Mouse (Mus musculus): ENCODE results near the gene Trim45. TPM values are rescaled to one million over a fixed set of nuclear protein-coding genes. Genes with fewer than 3 reads are reported as not detected.

Trim45 gene
- polyA plus RNA-seq (2014; fragmentation: Nextera tagmentation; extraction: Ambion mirVana): 3.9 and 4.0 TPM in 2 replicates

DNA sequence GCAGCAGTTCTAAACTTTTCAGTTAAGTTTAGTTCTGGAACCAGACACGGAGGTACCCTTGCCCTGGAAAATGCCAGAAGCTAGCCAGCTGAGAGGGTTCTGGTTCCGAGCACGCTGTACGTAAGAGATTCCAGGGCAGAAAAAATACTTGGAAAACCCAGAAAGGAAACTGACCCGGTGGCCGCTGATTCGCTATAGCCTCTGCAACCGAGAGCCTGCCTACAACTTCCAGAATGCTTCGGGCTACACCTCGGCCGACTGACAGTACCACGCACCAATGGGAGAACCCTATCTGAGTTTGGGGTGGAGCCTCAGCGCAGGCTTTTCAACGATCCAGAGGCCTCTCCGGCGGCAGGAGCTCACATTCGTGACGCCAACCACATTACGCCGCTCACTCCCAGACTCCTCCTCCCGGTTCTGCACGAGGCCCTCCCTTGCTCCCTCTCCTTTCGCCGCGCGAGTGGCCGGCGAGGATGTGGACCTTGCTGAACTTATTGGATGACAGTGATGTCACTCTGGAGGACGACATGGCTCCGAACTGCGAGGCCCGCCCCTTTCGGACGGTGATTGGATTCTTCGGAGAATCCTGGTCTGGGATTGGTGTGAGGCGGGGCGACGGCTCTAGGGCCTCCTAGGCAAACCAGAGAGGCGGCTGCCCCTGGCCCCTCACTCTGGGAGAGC lies at the start of gene Trim45:
Gene Trim45 (plus strand): TSS at position 378 of the 681 bp plus-strand sequence.
- Histone ChIP-seq H3K27ac (ENCODE audit: low read depth, low read length) (peak within 1 kb of the TSS; percentile 57; the same call in 1 of the 2 replicates), H3K27me3 (ENCODE audit: control insufficient read depth, insufficient read depth, low read length) (no peaks in the 10 kb centered on the region), H3K9ac (ENCODE audit: low read length) (peak within 1 kb of the TSS; percentile 70), H3K9me3 (ENCODE audit: control insufficient read depth, low read length) (no peaks in the 10 kb centered on the region), H3K36me3 (ENCODE audit: control insufficient read depth, insufficient read depth, low read length) (peaks cover 2% of the 10 kb centered on the region; the same call in 1 of the 2 replicates), H3K4me3 (ENCODE audit: low read depth, low read length) (peak within 1 kb of the TSS; percentile 57), H3K4me1 (ENCODE audit: control insufficient read depth, insufficient read depth, low read length) (peaks cover 12% of the 10 kb centered on the region), H3K4me2 (peak within 1 kb of the TSS; percentile 62)
- ATAC-seq (ENCODE audit: low FRiP score) (peak; percentile 98), DNase-seq (ENCODE audit: low spot score, missing footprints) (peak; percentile 99)
- under 1% methylated on average over 39 of the region's 39 CpGs for WGBS

GRCm38 (mm10) chr3:100877057-100877456 lies 44.9 kb upstream of the Trim45 start:
- Histone ChIP-seq H3K4me2 (no peak overlapping the region), H3K4me1 (ENCODE audit: control insufficient read depth, insufficient read depth, low read length) (no peaks in the 10 kb centered on the region), H3K9ac (ENCODE audit: low read length) (no peak overlapping the region), H3K27me3 (ENCODE audit: control insufficient read depth, insufficient read depth, low read length) (no peaks in the 10 kb centered on the region), H3K4me3 (ENCODE audit: low read depth, low read length) (no peak overlapping the region), H3K27ac (ENCODE audit: low read depth, low read length) (no peak overlapping the region), H3K9me3 (ENCODE audit: control insufficient read depth, low read length) (no peaks in the 10 kb centered on the region), H3K36me3 (ENCODE audit: control insufficient read depth, insufficient read depth, low read length) (no peaks in the 10 kb centered on the region)
- ATAC-seq (ENCODE audit: low FRiP score): no peak
- DNase-seq (ENCODE audit: low spot score, missing footprints): no peak
- WGBS: 93% methylated on average over 4 of the region's 4 CpGs

- 77% methylated on average over 6 of the region's 6 CpGs for WGBS
- no peaks in the 10 kb centered on the region for H3K9me3 ChIP-seq (ENCODE audit: control insufficient read depth, low read length)
- H3K4me1 ChIP-seq (ENCODE audit: control insufficient read depth, insufficient read depth, low read length): no peaks in the 10 kb centered on the region
- H3K27ac ChIP-seq (ENCODE audit: low read depth, low read length): no peak overlapping the region
- no peak overlapping the region for H3K9ac ChIP-seq (ENCODE audit: low read length)
- H3K4me3 ChIP-seq (ENCODE audit: low read depth, low read length): no peak overlapping the region
- no peaks in the 10 kb centered on the region for H3K27me3 ChIP-seq (ENCODE audit: control insufficient read depth, insufficient read depth, low read length)
- H3K4me2 ChIP-seq: no peak overlapping the region
- ATAC-seq (ENCODE audit: low FRiP score) (no peak), DNase-seq (ENCODE audit: low spot score, missing footprints) (no peak)
- H3K36me3 ChIP-seq (ENCODE audit: control insufficient read depth, insufficient read depth, low read length): no peaks in the 10 kb centered on the region
Observed at GRCm38 (mm10) chr3:100881403-100881802, 40.6 kb upstream of the Trim45 start.

GRCm38 (mm10) chr3:100881843-100882634 lies 40.0 kb upstream of the Trim45 start:
- H3K4me2 ChIP-seq: no peak overlapping the region
- H3K9me3 ChIP-seq (ENCODE audit: control insufficient read depth, low read length): no peaks in the 10 kb centered on the region
- no peak overlapping the region for H3K9ac ChIP-seq (ENCODE audit: low read length)
- H3K27ac ChIP-seq (ENCODE audit: low read depth, low read length): no peak overlapping the region
- ATAC-seq (ENCODE audit: low FRiP score): no peak
- no peak overlapping the region for H3K4me3 ChIP-seq (ENCODE audit: low read depth, low read length)
- no peak for DNase-seq (ENCODE audit: low spot score, missing footprints)
- no peaks in the 10 kb centered on the region for H3K36me3 ChIP-seq (ENCODE audit: control insufficient read depth, insufficient read depth, low read length)
- 86% methylated on average over 9 of the region's 9 CpGs for WGBS
- no peaks in the 10 kb centered on the region for H3K4me1 ChIP-seq (ENCODE audit: control insufficient read depth, insufficient read depth, low read length)
- no peaks in the 10 kb centered on the region for H3K27me3 ChIP-seq (ENCODE audit: control insufficient read depth, insufficient read depth, low read length)

- Histone ChIP-seq H3K4me3 (ENCODE audit: low read depth, low read length) (no peak overlapping the region), H3K4me2 (no peak overlapping the region), H3K27ac (ENCODE audit: low read depth, low read length) (no peak overlapping the region), H3K9ac (ENCODE audit: low read length) (no peak overlapping the region), H3K4me1 (ENCODE audit: control insufficient read depth, insufficient read depth, low read length) (no peaks in the 10 kb centered on the region), H3K27me3 (ENCODE audit: control insufficient read depth, insufficient read depth, low read length) (no peaks in the 10 kb centered on the region), H3K36me3 (ENCODE audit: control insufficient read depth, insufficient read depth, low read length) (no peaks in the 10 kb centered on the region), H3K9me3 (ENCODE audit: control insufficient read depth, low read length) (no peaks in the 10 kb centered on the region)
- WGBS: 83% methylated on average over 1 of the region's 1 CpGs
- ATAC-seq (ENCODE audit: low FRiP score) (no peak), DNase-seq (ENCODE audit: low spot score, missing footprints) (no peak)
Observed at GRCm38 (mm10) chr3:100889234-100889633, 32.8 kb upstream of the Trim45 start.

DNA sequence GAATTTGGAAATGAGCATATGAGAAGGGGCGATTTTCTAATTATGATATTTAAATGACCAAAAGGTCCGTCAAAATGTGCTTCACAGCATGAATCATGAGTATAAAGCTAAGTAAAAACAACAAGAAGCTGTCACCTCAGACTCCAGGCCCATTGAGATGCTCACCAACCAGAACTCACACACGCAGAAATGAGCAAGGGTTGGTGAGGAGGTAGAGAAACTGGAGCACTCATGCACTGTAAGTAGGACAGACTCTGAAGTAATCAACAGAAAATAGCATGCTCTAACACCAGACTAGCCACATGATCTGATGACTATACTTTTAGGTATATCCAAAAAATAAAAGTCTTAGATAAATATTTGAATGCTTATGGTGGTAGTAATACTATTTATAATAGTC lies 31.6 kb upstream of the Trim45 start:
- no peaks in the 10 kb centered on the region for H3K27me3 ChIP-seq (ENCODE audit: control insufficient read depth, insufficient read depth, low read length)
- 92% methylated on average over 3 of the region's 3 CpGs for WGBS
- no peak overlapping the region for H3K27ac ChIP-seq (ENCODE audit: low read depth, low read length)
- H3K4me2 ChIP-seq: no peak overlapping the region
- no peak for ATAC-seq (ENCODE audit: low FRiP score)
- H3K9me3 ChIP-seq (ENCODE audit: control insufficient read depth, low read length): no peaks in the 10 kb centered on the region
- no peak overlapping the region for H3K9ac ChIP-seq (ENCODE audit: low read length)
- H3K36me3 ChIP-seq (ENCODE audit: control insufficient read depth, insufficient read depth, low read length): no peaks in the 10 kb centered on the region
- no peak overlapping the region for H3K4me3 ChIP-seq (ENCODE audit: low read depth, low read length)
- no peak for DNase-seq (ENCODE audit: low spot score, missing footprints)
- H3K4me1 ChIP-seq (ENCODE audit: control insufficient read depth, insufficient read depth, low read length): no peaks in the 10 kb centered on the region

- no peaks in the 10 kb centered on the region for H3K4me1 ChIP-seq (ENCODE audit: control insufficient read depth, insufficient read depth, low read length)
- no peak overlapping the region for H3K9ac ChIP-seq (ENCODE audit: low read length)
- no peak overlapping the region for H3K27ac ChIP-seq (ENCODE audit: low read depth, low read length)
- H3K36me3 ChIP-seq (ENCODE audit: control insufficient read depth, insufficient read depth, low read length): no peaks in the 10 kb centered on the region
- no peak overlapping the region for H3K4me3 ChIP-seq (ENCODE audit: low read depth, low read length)
- no peaks in the 10 kb centered on the region for H3K9me3 ChIP-seq (ENCODE audit: control insufficient read depth, low read length)
- WGBS: 65% methylated on average over 11 of the region's 11 CpGs
- no peak for ATAC-seq (ENCODE audit: low FRiP score)
- no peak overlapping the region for H3K4me2 ChIP-seq
- no peak for DNase-seq (ENCODE audit: low spot score, missing footprints)
- H3K27me3 ChIP-seq (ENCODE audit: control insufficient read depth, insufficient read depth, low read length): no peaks in the 10 kb centered on the region
Observed at GRCm38 (mm10) chr3:100892383-100893335, 29.3 kb upstream of the Trim45 start.

GRCm38 (mm10) chr3:100895500-100895899 lies 26.5 kb upstream of the Trim45 start:
- Histone ChIP-seq H3K9ac (ENCODE audit: low read length) (no peak overlapping the region), H3K4me3 (ENCODE audit: low read depth, low read length) (no peak overlapping the region), H3K9me3 (ENCODE audit: control insufficient read depth, low read length) (no peaks in the 10 kb centered on the region), H3K4me1 (ENCODE audit: control insufficient read depth, insufficient read depth, low read length) (no peaks in the 10 kb centered on the region), H3K36me3 (ENCODE audit: control insufficient read depth, insufficient read depth, low read length) (no peaks in the 10 kb centered on the region), H3K27me3 (ENCODE audit: control insufficient read depth, insufficient read depth, low read length) (no peaks in the 10 kb centered on the region), H3K27ac (ENCODE audit: low read depth, low read length) (no peak overlapping the region), H3K4me2 (no peak overlapping the region)
- no peak for ATAC-seq (ENCODE audit: low FRiP score)
- DNase-seq (ENCODE audit: low spot score, missing footprints): no peak
- 81% methylated on average over 6 of the region's 6 CpGs for WGBS

Measured in midbrain, embryonic 11.5 days (tissue).